Mouse (Mus musculus): ENCODE results near the gene Mob3c. TPM values are rescaled to one million over a fixed set of nuclear protein-coding genes. Genes with fewer than 3 reads are reported as not detected.

The Mob3c gene
- polyA plus RNA-seq, 1 experiment, result 34.5 TPM

DNA sequence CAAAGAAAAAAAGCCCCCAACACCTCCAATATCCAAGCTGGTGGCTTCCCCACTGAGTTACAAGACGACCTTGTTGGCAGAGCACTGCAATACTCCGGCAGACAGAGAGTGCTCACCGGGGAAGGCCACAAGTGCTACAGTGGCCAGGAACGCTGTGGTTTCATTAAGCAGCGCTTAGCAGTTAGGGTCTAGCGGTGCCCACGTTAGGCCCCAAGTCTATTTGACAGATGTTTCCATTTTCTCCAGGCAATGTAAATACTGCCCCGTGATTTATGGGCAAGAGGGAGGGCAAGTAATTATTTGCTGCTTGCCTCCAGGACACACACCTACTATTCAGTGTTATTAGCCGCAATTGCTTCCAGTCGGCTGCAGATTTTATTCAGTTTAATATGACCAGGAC, 36.0 kb downstream of the Mob3c start:
- Histone ChIP-seq H3K4me3 (ENCODE audit: extremely low read depth, insufficient read depth, insufficient read length) (no peak overlapping the region), H3K36me3 (ENCODE audit: control insufficient read depth, insufficient read depth, low read length) (peaks cover 35% of the 10 kb centered on the region), H3K27me3 (ENCODE audit: control insufficient read depth, insufficient read depth, low read length) (no peaks in the 10 kb centered on the region), H3K27ac (ENCODE audit: insufficient read depth, low read length) (no peak overlapping the region), H3K4me1 (ENCODE audit: control insufficient read depth, insufficient read depth, insufficient read length) (no peaks in the 10 kb centered on the region)
- TF ChIP-seq CTCF (IDR thresholded peaks at IDR 0.05; ENCODE audit: extremely low read depth, insufficient read depth, insufficient read length, insufficient replicate concordance), result no peak
- no peak for TF ChIP-seq POLR2A (IDR thresholded peaks at IDR 0.05; ENCODE audit: low read depth, low read length)
- 92% methylated on average over 10 of the region's 10 CpGs for WGBS
- DNase-seq (ENCODE audit: low read depth in 1 of 2, low spot score in 2 of 2), result no peak

DNA sequence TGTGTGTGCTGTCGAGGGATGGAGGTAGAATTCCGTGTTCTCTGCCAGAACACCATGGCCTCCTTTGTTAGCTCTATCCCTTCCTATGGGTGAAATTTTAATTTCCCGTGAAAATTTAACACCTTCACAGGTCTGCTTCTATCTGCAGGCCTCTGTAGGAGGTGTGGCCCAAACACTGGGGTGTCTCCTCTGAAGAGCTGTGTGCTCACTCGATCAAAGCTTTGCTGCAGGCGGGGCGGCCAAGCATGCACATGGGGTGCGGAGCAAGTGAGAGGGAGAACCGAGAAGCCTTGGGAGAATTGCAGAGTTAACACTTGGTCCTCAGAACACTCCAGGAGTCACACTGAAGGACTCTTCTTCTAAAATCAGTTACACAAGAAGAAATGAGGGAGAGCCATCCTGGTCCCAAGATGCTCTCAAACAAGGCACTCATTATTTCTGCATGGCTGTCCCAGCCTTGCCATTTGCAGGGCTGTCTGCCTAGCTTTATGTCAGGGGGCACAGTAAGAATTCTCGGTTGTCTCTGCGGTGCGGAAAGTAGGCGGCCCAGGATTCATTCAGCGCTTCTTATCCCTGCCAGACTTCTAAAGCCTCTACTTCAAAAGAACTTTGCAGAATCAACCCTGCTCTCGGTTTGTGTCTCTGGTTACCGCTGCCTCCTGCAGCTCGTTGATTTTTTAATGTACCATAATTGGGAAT, 41.8 kb downstream of the Mob3c start:
- no peak overlapping the region for H3K4me3 ChIP-seq (ENCODE audit: extremely low read depth, insufficient read depth, insufficient read length)
- 91% methylated on average over 16 of the region's 16 CpGs for WGBS
- H3K4me1 ChIP-seq (ENCODE audit: control insufficient read depth, insufficient read depth, insufficient read length), result no peaks in the 10 kb centered on the region
- no peak for DNase-seq (ENCODE audit: low read depth in 1 of 2, low spot score in 2 of 2)
- no peaks in the 10 kb centered on the region for H3K27me3 ChIP-seq (ENCODE audit: control insufficient read depth, insufficient read depth, low read length)
- H3K27ac ChIP-seq (ENCODE audit: insufficient read depth, low read length), result no peak overlapping the region
- TF ChIP-seq CTCF (IDR thresholded peaks at IDR 0.05; ENCODE audit: extremely low read depth, insufficient read depth, insufficient read length, insufficient replicate concordance) (no peak), POLR2A (IDR thresholded peaks at IDR 0.05; ENCODE audit: low read depth, low read length) (no peak)
- peaks cover 30% of the 10 kb centered on the region for H3K36me3 ChIP-seq (ENCODE audit: control insufficient read depth, insufficient read depth, low read length)

DNA sequence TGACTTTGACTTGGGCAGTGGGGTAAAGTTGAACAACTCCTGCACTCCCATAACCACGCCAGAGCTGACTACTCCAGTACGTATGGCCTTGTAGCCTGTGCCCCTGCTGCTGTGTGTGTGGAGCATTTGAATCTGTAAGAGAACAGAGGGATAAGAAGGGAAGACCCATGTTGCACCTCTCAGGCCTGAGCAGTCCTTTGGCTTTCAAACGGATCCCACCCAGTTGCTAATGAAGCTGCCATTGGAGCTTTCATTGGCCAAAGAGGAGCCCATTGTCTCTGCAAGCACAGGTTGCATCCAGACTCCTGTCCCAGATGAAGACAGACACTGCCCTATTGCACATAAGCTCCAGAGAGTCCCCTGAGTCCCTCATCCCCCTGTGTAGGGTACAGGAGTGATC, 45.3 kb downstream of the Mob3c start:
- Histone ChIP-seq H3K36me3 (ENCODE audit: control insufficient read depth, insufficient read depth, low read length) (peaks cover 47% of the 10 kb centered on the region), H3K4me1 (ENCODE audit: control insufficient read depth, insufficient read depth, insufficient read length) (no peaks in the 10 kb centered on the region), H3K27ac (ENCODE audit: insufficient read depth, low read length) (no peak overlapping the region), H3K4me3 (ENCODE audit: extremely low read depth, insufficient read depth, insufficient read length) (no peak overlapping the region), H3K27me3 (ENCODE audit: control insufficient read depth, insufficient read depth, low read length) (no peaks in the 10 kb centered on the region)
- TF ChIP-seq POLR2A (IDR thresholded peaks at IDR 0.05; ENCODE audit: low read depth, low read length) (no peak), CTCF (IDR thresholded peaks at IDR 0.05; ENCODE audit: extremely low read depth, insufficient read depth, insufficient read length, insufficient replicate concordance) (no peak)
- 96% methylated on average over 3 of the region's 3 CpGs for WGBS
- DNase-seq (ENCODE audit: low read depth in 1 of 2, low spot score in 2 of 2), result no peak

DNA sequence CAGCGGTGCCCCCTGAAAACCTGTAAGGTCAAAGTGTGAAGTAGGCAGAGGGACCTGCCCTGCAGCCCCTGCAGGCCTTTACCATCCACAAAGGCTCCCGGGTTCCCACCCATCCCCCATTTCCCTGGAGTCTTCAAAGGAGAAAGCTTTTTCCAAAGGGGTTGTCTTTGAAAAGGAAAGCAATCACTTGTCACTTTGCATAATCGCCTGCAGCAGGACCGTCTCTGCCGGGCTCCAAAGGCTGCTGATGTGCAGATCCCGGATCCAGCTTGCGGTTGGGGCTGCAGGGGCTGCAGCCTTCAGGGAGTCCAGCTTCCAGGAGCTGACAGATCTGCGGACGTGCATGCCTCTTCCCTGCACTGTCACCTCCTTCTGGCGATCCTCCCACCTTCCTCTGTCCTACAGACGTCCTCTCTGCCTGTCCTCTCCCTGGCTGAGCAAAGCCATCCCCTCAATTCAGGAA, 50.4 kb downstream of the Mob3c start:
- Histone ChIP-seq H3K4me1 (ENCODE audit: control insufficient read depth, insufficient read depth, insufficient read length) (no peaks in the 10 kb centered on the region), H3K27ac (ENCODE audit: insufficient read depth, low read length) (no peak overlapping the region), H3K27me3 (ENCODE audit: control insufficient read depth, insufficient read depth, low read length) (no peaks in the 10 kb centered on the region), H3K36me3 (ENCODE audit: control insufficient read depth, insufficient read depth, low read length) (peaks cover 29% of the 10 kb centered on the region), H3K4me3 (ENCODE audit: extremely low read depth, insufficient read depth, insufficient read length) (no peak overlapping the region)
- WGBS, result 77% methylated on average over 11 of the region's 11 CpGs
- DNase-seq (ENCODE audit: low read depth in 1 of 2, low spot score in 2 of 2), result no peak
- no peak for TF ChIP-seq POLR2A (IDR thresholded peaks at IDR 0.05; ENCODE audit: low read depth, low read length)
- no peak for TF ChIP-seq CTCF (IDR thresholded peaks at IDR 0.05; ENCODE audit: extremely low read depth, insufficient read depth, insufficient read length, insufficient replicate concordance)

DNA sequence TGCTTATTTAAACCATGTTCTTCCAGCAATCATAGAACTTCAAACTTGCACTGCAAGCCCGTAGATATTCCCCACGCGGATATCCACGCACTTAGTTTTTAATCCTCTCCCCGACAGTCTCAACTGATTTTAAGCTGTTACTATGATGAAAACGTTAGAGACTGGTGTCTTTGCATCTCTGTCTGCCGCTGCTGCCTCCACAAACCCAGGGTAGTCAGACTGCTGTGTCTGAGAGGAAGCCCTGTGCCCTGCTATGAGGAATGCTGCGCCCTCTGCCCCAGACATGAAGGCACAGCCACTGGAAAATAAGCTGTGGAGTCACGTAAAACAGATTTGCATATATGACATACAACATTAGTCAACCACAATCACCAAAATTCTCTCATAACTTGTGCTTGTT, 50.9 kb downstream of the Mob3c start:
- no peaks in the 10 kb centered on the region for H3K4me1 ChIP-seq (ENCODE audit: control insufficient read depth, insufficient read depth, insufficient read length)
- H3K4me3 ChIP-seq (ENCODE audit: extremely low read depth, insufficient read depth, insufficient read length), result no peak overlapping the region
- WGBS, result 83% methylated on average over 9 of the region's 9 CpGs
- TF ChIP-seq CTCF (IDR thresholded peaks at IDR 0.05; ENCODE audit: extremely low read depth, insufficient read depth, insufficient read length, insufficient replicate concordance) (no peak), POLR2A (IDR thresholded peaks at IDR 0.05; ENCODE audit: low read depth, low read length) (no peak)
- H3K36me3 ChIP-seq (ENCODE audit: control insufficient read depth, insufficient read depth, low read length), result peaks cover 25% of the 10 kb centered on the region
- H3K27ac ChIP-seq (ENCODE audit: insufficient read depth, low read length), result no peak overlapping the region
- H3K27me3 ChIP-seq (ENCODE audit: control insufficient read depth, insufficient read depth, low read length), result no peaks in the 10 kb centered on the region
- no peak for DNase-seq (ENCODE audit: low read depth in 1 of 2, low spot score in 2 of 2)

DNA sequence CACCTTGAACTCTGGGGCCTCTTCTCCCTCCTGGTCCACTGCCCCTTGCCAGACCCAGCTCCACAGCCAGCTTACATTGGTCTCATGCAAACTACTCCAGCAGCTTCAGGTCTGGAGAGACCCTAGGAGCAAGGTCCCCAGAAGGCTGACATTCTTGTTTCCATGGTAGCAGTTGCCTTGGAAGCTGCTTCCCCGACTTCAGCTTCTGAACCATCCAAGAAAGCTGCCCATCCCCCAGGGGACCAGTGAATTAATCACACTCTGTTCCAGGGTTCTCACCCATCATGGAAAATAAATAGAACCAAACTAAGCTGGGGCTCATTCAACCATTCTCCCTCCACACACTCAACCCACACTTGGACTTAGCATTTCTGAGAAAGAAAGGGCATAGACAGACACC, 53.3 kb downstream of the Mob3c start:
- H3K27ac ChIP-seq (ENCODE audit: insufficient read depth, low read length), result no peak overlapping the region
- H3K36me3 ChIP-seq (ENCODE audit: control insufficient read depth, insufficient read depth, low read length), result peaks cover 11% of the 10 kb centered on the region
- H3K27me3 ChIP-seq (ENCODE audit: control insufficient read depth, insufficient read depth, low read length), result no peaks in the 10 kb centered on the region
- 42% methylated on average over 1 of the region's 1 CpGs for WGBS
- no peaks in the 10 kb centered on the region for H3K4me1 ChIP-seq (ENCODE audit: control insufficient read depth, insufficient read depth, insufficient read length)
- DNase-seq (ENCODE audit: low read depth in 1 of 2, low spot score in 2 of 2), result no peak
- TF ChIP-seq CTCF (IDR thresholded peaks at IDR 0.05; ENCODE audit: extremely low read depth, insufficient read depth, insufficient read length, insufficient replicate concordance), result no peak
- TF ChIP-seq POLR2A (IDR thresholded peaks at IDR 0.05; ENCODE audit: low read depth, low read length), result no peak
- no peak overlapping the region for H3K4me3 ChIP-seq (ENCODE audit: extremely low read depth, insufficient read depth, insufficient read length)

DNA sequence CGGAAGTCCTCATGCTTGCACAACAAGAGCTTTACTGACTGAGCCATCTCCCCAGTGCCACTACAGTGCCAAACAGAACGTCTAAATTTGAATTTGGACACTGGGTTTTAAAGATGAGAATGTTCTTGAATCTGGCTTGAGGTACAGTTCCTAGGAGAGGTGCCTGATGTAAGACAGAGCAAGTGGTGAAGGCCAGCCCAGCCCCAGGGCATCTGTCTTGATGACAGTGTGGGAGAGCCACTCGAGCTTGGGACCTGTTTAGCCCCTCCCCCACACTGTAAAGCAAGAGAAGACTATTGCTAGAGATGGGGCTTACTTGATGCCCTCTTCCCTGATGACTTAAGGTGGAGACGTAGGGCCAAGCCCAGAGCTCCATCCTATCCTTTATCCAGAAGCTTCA, 54.3 kb downstream of the Mob3c start:
- TF ChIP-seq CTCF (IDR thresholded peaks at IDR 0.05; ENCODE audit: extremely low read depth, insufficient read depth, insufficient read length, insufficient replicate concordance) (no peak), POLR2A (IDR thresholded peaks at IDR 0.05; ENCODE audit: low read depth, low read length) (no peak)
- Histone ChIP-seq H3K27ac (ENCODE audit: insufficient read depth, low read length) (no peak overlapping the region), H3K36me3 (ENCODE audit: control insufficient read depth, insufficient read depth, low read length) (peaks cover 7% of the 10 kb centered on the region), H3K4me3 (ENCODE audit: extremely low read depth, insufficient read depth, insufficient read length) (no peak overlapping the region), H3K27me3 (ENCODE audit: control insufficient read depth, insufficient read depth, low read length) (no peaks in the 10 kb centered on the region), H3K4me1 (ENCODE audit: control insufficient read depth, insufficient read depth, insufficient read length) (no peaks in the 10 kb centered on the region)
- 59% methylated on average over 4 of the region's 4 CpGs for WGBS
- DNase-seq (ENCODE audit: low read depth in 1 of 2, low spot score in 2 of 2), result no peak

Data from spleen, adult 2 months (tissue).